Mouse (Mus musculus): Measurements from ENCODE around the gene Slc22a26. TPM values are rescaled to one million over a fixed set of nuclear protein-coding genes. Genes with fewer than 3 reads are reported as not detected.
"Not testable (repeated sequence)": the region's sequence is repeated elsewhere in the genome, so short reads cannot be mapped to it uniquely, and the experiment has no call there.

Gene Slc22a26
- not detected in 2 replicates for polyA plus RNA-seq (2011; ENCODE audit: insufficient read length, low read depth, missing spikeins)

DNA sequence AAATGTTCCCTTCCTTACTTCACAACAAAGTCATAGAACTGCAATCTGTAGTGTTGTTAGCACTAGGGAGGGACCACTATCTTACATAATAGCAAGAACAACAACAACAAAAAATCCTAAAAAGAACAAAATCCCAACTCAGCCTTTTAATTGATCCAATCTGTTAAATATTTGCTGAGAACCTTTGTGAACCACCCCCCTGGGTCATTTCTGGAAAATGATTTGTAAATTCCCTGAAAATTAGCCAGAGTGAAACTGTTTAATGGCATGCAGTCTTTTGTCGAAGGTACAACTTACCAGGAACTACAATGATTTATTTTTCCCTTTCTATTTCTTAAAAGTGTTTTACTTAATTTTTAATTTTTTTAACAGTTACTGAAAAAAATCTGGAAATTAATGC lies at the start of gene Slc22a26:
Gene Slc22a26, minus strand, starts transcription at position 97 of the 400 bp plus-strand sequence.
- H3K4me1 ChIP-seq (ENCODE audit: control insufficient read depth, insufficient read depth, low read length), result no peaks in the 10 kb centered on the region
- TF ChIP-seq CTCF (IDR thresholded peaks at IDR 0.05; ENCODE audit: borderline replicate concordance, insufficient read depth, low read length) (no peak), POLR2A (IDR thresholded peaks at IDR 0.05; ENCODE audit: low read depth, low read length) (no peak)
- H3K27ac ChIP-seq (ENCODE audit: insufficient read depth, low read length), result no peak within 1 kb of the TSS
- no peak within 1 kb of the TSS for H3K4me3 ChIP-seq (ENCODE audit: insufficient read depth, low read length)

DNA sequence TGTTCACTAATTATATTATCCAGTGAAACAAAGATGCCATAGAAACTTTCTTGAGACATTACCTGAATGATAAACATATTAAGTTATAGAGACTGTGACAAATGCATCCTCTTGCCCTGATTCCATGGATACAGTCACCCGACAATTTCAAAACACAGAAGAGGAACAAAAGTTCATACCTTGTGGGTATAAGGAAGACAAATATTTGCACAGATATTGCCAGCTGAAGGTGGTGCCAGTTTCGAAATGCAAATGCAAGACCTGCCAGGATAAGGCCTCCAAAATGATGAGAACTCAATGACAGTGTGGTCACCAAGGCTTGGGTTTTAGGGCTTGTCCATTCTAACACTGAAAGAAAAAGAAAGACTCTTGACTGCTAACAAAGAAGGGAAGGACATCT lies 27.4 kb upstream of the Slc22a26 start:
- Histone ChIP-seq H3K4me3 (ENCODE audit: insufficient read depth, low read length) (no peak overlapping the region), H3K27ac (ENCODE audit: insufficient read depth, low read length) (no peak overlapping the region), H3K4me1 (ENCODE audit: control insufficient read depth, insufficient read depth, low read length) (no peaks in the 10 kb centered on the region)
- TF ChIP-seq CTCF (IDR thresholded peaks at IDR 0.05; ENCODE audit: borderline replicate concordance, insufficient read depth, low read length), result no peak
- TF ChIP-seq POLR2A (IDR thresholded peaks at IDR 0.05; ENCODE audit: low read depth, low read length), result no peak

DNA sequence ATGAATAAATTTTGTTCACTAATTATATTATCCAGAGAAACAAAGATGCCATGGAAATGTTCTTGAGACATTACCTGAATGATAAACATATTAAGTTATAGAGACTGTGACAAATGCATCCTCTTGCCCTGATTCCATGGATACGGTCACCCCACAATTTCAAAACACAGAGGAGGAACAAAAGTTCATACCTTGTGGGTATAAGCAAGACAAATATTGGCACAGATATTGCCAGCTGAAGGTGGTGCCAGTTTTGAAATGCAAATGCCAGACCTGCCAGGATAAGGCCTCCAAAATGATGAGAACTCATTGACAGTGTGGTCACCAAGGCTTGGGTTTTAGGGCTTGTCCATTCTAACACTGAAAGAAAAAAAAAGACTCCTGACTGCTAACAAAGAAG lies 11.9 kb downstream of the Slc22a26 start:
- no peak overlapping the region for H3K27ac ChIP-seq (ENCODE audit: insufficient read depth, low read length)
- no peak for TF ChIP-seq CTCF (IDR thresholded peaks at IDR 0.05; ENCODE audit: borderline replicate concordance, insufficient read depth, low read length)
- no peak for TF ChIP-seq POLR2A (IDR thresholded peaks at IDR 0.05; ENCODE audit: low read depth, low read length)

DNA sequence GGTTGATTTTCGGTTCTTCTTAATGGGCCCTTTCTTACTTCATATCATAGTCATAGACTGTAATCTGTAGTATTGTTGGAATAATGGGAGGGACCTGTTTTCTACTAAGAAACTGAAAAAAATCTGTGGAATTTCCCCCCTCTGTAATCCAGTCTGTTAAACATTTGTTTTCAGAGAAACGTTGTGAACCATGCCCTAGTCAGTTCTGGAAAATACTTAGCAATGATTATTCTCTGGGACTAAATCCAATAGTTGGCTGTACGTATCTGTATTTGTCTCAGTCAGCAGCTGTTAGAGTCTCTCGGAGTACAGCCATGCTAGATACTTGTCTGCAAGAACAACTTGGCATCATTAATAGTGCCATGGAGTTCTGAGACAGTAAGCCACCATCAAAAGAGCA lies 27.2 kb downstream of the Slc22a26 start:
- Histone ChIP-seq H3K27ac (ENCODE audit: insufficient read depth, low read length) (no peak overlapping the region), H3K4me3 (ENCODE audit: insufficient read depth, low read length) (no peak overlapping the region), H3K4me1 (ENCODE audit: control insufficient read depth, insufficient read depth, low read length) (no peaks in the 10 kb centered on the region)
- TF ChIP-seq CTCF (IDR thresholded peaks at IDR 0.05; ENCODE audit: borderline replicate concordance, insufficient read depth, low read length) (no peak), POLR2A (IDR thresholded peaks at IDR 0.05; ENCODE audit: low read depth, low read length) (no peak)

More for the DNA sequence above, 11.9 kb downstream of the Slc22a26 start:
- H3K4me1 ChIP-seq (ENCODE audit: control insufficient read depth, insufficient read depth, low read length), result no peaks in the 10 kb centered on the region
- no peak overlapping the region for H3K4me3 ChIP-seq (ENCODE audit: insufficient read depth, low read length)

DNA sequence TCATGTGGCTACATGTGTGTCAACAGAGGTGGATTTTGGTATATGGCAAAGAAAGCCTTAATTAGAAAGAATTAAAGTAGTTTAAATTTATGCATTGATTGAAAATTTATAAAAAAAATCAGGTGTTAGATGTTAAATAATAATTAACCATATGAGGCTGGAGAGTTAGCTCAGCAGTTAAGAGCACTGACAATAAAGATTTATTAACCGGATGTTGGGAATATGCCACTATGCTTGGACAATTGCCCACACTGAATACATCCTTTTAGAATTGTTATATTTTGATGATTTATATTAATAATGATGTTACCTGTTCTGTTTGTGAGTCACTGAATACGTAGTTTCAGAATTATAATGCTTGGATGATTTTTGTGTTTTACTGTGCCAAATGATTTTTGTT lies 36.3 kb downstream of the Slc22a26 start:
- no peak overlapping the region for H3K27ac ChIP-seq (ENCODE audit: insufficient read depth, low read length)
- H3K4me3 ChIP-seq (ENCODE audit: insufficient read depth, low read length), result no peak overlapping the region
- TF ChIP-seq POLR2A (IDR thresholded peaks at IDR 0.05; ENCODE audit: low read depth, low read length), result no peak
- TF ChIP-seq CTCF (IDR thresholded peaks at IDR 0.05; ENCODE audit: borderline replicate concordance, insufficient read depth, low read length), result no peak
- H3K4me1 ChIP-seq (ENCODE audit: control insufficient read depth, insufficient read depth, low read length), result no peaks in the 10 kb centered on the region

DNA sequence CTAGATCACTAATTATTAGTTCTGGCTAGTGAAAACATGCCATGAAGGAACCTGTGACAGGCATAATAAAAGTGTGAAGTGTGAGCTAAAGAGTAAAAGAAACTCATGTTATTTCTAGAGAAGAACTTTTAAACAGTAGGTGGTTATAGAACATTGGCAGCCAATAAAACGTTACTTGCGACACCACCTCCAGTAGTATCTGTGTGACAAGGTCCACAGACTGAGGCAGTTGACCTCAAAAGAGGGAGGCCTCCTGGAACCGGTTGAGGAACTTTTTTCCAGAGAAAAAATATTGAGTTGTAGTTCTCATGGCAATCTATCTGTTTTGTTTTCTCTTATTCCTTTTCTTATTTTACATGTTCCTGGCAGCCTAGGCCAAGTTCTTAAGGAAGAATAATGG lies 36.9 kb downstream of the Slc22a26 start:
- TF ChIP-seq POLR2A (IDR thresholded peaks at IDR 0.05; ENCODE audit: low read depth, low read length) (no peak), CTCF (IDR thresholded peaks at IDR 0.05; ENCODE audit: borderline replicate concordance, insufficient read depth, low read length) (no peak)
- H3K4me3 ChIP-seq (ENCODE audit: insufficient read depth, low read length), result no peak overlapping the region

DNA sequence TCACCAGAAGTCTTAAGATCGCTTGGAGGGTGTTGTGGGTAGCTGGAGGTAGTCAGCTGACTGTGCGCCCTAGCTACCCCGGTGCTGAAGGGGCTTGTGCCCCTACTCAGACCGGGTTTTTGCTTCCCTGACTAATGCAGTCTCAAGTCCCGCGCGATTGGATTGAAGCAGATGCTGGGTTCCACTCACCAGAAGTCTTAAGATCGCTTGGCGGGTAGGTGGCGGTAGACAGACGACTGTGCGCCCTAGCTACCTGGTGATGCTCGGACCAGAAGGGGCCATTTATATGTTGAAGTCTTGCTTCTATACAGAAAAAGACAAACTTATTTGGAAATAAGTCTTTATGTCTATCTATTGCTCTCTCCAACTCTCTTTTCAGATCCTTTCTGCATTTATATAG lies 49.1 kb downstream of the Slc22a26 start:
- not testable (repeated sequence) for H3K27ac ChIP-seq (ENCODE audit: insufficient read depth, low read length); H3K4me1 ChIP-seq (ENCODE audit: control insufficient read depth, insufficient read depth, low read length); H3K4me3 ChIP-seq (ENCODE audit: insufficient read depth, low read length)

More for the DNA sequence above, 36.9 kb downstream of the Slc22a26 start:
- H3K4me1 ChIP-seq (ENCODE audit: control insufficient read depth, insufficient read depth, low read length), result no peaks in the 10 kb centered on the region
- H3K27ac ChIP-seq (ENCODE audit: insufficient read depth, low read length), result no peak overlapping the region

Other genes starting within 250 kb of the Slc22a26 start
- gene Pla2g16, start 245.2 kb downstream of the Slc22a26 start, polyA plus RNA-seq (2011; ENCODE audit: insufficient read length, low read depth, missing spikeins), result 17.5 and 20.7 TPM in 2 replicates
- not detected in 2 replicates for gene Lgals12, start 195.5 kb downstream of the Slc22a26 start, polyA plus RNA-seq (2011; ENCODE audit: insufficient read length, low read depth, missing spikeins)
- not detected in 2 replicates for gene Hrasls5, start 190.1 kb downstream of the Slc22a26 start, polyA plus RNA-seq (2011; ENCODE audit: insufficient read length, low read depth, missing spikeins)
- not detected in 2 replicates for gene Slc22a19, start 91.4 kb downstream of the Slc22a26 start, polyA plus RNA-seq (2011; ENCODE audit: insufficient read length, low read depth, missing spikeins)
- not detected in 2 replicates for gene Slc22a27, start 163.4 kb upstream of the Slc22a26 start, polyA plus RNA-seq (2011; ENCODE audit: insufficient read length, low read depth, missing spikeins)

Data from embryonic fibroblast, embryonic 13.5 days (primary cell).